Mouse (Mus musculus) cerebellum, adult 2 months (tissue): ENCODE measurements around the gene Clec4a3. TPM values are rescaled to one million over a fixed set of nuclear protein-coding genes. Genes with fewer than 3 reads are reported as not detected.
"Not testable (repeated sequence)": the region's sequence is repeated elsewhere in the genome, so short reads cannot be mapped to it uniquely, and the experiment has no call there.

Source experiments
- DNase-seq, 2 experiments: peaks; one replicate each; pipeline ENCODE4 v3.0.0; 2021
- H3K27ac ChIP-seq: fragments of 200-500 bp; 2 replicates; pipeline ENCODE4 v1.5.1; 2012; ENCODE audit warnings: low read length, control low read depth, inconsistent platforms; ENCODE audit not compliant: insufficient read depth
- H3K27me3 ChIP-seq: fragments of 200-500 bp; 2 replicates; pipeline ENCODE4 v1.6.1; 2012; ENCODE audit warnings: inconsistent platforms, mild to moderate bottlenecking, low read length, moderate library complexity; ENCODE audit not compliant: control insufficient read depth, insufficient read depth
- H3K4me1 ChIP-seq: fragments of 200-500 bp; 2 replicates; pipeline ENCODE4 v1.6.1; 2011; ENCODE audit warnings: low read length; ENCODE audit not compliant: control insufficient read depth, insufficient read depth
- H3K4me3 ChIP-seq: fragments of 200-500 bp; replicated peaks from 2 replicates; pipeline ENCODE3; 2011; ENCODE audit warnings: mild to moderate bottlenecking, low read depth, low read length, control low read depth; ENCODE audit not compliant: insufficient read depth
- CTCF ChIP-seq: fragments of 200-500 bp; IDR thresholded peaks from 2 replicates; pipeline ENCODE4 v1.5.1; 2011; ENCODE audit warnings: low read depth, mild to moderate bottlenecking, control low read depth, low read length, moderate library complexity, borderline replicate concordance; ENCODE audit not compliant: insufficient read depth
- POLR2A ChIP-seq: fragments of 200-500 bp; IDR thresholded peaks from 2 replicates; pipeline ENCODE4 v1.6.1; 2011; ENCODE audit warnings: low read length, control low read depth, borderline replicate concordance; ENCODE audit not compliant: insufficient read depth
- WGBS: fragments of 180-500 bp; shearing (Covaris S2); methylation state at CpG from one replicate; pipeline ENCODE4 v1.1.7; 2018; 5-methylcytosine and 5-hydroxymethylcytosine counted together
- polyA plus RNA-seq: library from polyadenylated mRNA; depleted of rRNA; stranded (reverse); fragments of >200 nt; gene quantifications from 2 replicates; pipeline ENCODE4 v1.2.3, GENCODE M21; 2012; rRNA removed

The Clec4a3 gene
- 0.11 and 0.21 TPM in 2 replicates for polyA plus RNA-seq

DNA sequence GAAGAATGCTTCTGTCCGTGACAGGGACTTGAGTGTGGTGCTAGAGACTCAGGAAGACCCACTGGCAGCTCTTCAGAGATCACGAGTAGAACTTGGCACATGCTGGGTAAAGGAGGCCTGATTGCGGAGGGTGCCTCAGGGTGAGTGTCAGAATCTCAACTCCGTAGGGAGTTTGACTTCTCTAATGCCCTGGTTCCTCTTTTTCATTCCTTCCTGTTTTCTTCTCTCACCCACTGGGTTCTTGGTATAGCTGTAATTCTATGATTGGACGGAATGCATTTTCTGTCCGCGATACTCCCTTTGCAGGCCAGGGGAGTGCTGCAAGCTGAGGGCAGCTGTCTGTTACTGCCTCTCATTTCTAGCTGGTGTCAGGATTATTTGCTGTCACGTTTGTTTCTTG lies at the start of gene Clec4a3:
TSS of gene Clec4a3 (plus strand) at position 115 of the 400 bp plus-strand sequence.
- no peak within 1 kb of the TSS for H3K4me3 ChIP-seq
- no peaks in the 10 kb centered on the region for H3K4me1 ChIP-seq
- H3K27me3 ChIP-seq: no peaks in the 10 kb centered on the region
- H3K27ac ChIP-seq: no peak within 1 kb of the TSS
- WGBS: 80% methylated on average over 8 of the region's 8 CpGs
- DNase-seq: no peak
- TF ChIP-seq CTCF (no peak), POLR2A (no peak)

DNA sequence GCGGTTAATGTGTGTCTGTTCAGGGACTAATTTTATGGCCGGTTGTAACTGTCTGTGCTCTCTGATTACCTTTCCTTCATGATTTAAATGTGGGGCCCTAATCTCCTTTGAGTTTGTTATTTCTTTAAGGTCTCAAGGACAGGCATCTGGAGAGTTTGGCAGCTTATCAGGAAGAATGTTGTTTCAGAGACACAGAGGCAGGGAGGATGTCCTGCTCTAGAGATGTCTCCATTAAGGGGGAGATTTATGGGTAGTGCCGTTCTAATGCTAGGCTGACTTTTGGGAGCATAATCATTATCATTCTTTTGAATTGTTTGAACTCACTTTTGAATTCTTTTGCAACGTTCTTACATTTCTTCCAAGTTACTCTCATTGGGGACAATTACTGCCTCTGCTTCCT lies 32.4 kb upstream of the Clec4a3 start:
- no peak for TF ChIP-seq POLR2A
- no peak for TF ChIP-seq CTCF
- DNase-seq: no peak
- Histone ChIP-seq H3K27ac (no peak overlapping the region), H3K4me3 (no peak overlapping the region), H3K4me1 (no peaks in the 10 kb centered on the region), H3K27me3 (no peaks in the 10 kb centered on the region)
- 77% methylated on average over 4 of the region's 4 CpGs for WGBS

DNA sequence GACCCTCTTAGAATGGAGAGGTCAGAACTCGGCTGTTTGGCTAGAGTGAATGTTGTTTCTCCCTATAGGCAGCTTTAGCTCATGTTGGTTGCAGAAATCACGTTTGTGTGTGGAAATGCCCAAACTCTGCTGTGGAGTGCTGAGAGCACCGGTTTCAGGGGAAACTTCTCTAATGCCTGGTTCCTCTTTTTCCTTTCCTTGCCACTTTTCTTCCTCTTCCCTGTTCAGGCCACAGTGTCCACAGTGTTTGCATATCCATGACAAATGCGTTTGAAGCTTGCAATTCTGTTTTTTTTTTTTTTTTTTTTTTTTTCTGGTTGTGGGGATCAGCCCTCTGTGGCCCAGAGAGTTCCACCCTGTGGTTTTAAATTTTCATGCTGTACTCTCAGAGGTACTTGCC lies 30.9 kb upstream of the Clec4a3 start, which contains the start of gene Clec4a1:
TSS of gene Clec4a1 (plus strand) at position 398 of the 400 bp plus-strand sequence.
- Histone ChIP-seq H3K27ac (no peak within 1 kb of the TSS), H3K4me3 (no peak within 1 kb of the TSS), H3K4me1 (no peaks in the 10 kb centered on the region), H3K27me3 (no peaks in the 10 kb centered on the region)
- TF ChIP-seq CTCF (no peak), POLR2A (no peak)
- 52% methylated on average over 4 of the region's 4 CpGs for WGBS
- no peak for DNase-seq

DNA sequence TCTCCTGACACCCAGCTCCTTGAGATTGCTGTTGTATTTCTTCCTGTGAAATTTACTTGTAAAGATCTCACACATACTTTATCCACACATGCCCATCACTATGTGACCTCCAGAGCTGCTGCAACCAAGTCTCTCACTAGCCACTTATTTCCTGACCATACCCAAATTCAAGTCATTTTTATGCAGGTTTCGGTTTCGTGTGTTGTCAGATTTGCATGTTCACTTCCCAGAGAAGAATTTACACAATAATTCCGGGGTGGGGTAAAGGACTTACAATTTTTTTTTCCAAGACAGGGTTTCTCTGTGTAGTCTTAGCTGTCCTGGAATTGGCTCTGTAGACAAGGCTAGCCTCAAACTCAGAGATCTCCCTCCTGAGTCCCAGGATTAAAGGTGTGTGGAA lies 17.5 kb upstream of the Clec4a3 start:
- Histone ChIP-seq H3K4me3 (no peak overlapping the region), H3K27ac (no peak overlapping the region), H3K27me3 (no peaks in the 10 kb centered on the region), H3K4me1 (no peaks in the 10 kb centered on the region)
- TF ChIP-seq CTCF (no peak), POLR2A (no peak)
- no peak for DNase-seq
- WGBS: 89% methylated on average over 3 of the region's 3 CpGs

DNA sequence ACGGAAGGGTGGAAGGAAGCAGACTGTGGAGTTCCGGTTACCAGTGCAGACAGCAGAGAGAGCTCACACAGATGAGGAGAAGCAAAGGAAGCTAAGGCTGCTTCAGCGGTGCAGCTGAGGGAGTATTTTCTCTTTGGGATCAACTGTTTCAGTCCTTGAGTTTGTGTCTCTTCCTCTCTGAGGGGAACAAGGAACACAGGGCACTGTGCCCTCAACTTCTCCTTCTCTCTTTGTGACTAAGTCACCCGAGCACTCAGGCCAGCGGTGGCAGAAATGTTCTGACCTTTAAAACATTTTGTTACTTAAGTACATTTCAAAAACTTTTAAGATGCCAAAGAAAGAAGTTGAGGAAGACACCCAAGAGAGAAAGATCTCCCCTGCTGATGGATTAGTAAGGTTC lies 12.7 kb upstream of the Clec4a3 start:
- TF ChIP-seq CTCF (no peak), POLR2A (no peak)
- Histone ChIP-seq H3K4me3 (no peak overlapping the region), H3K27ac (no peak overlapping the region), H3K27me3 (no peaks in the 10 kb centered on the region), H3K4me1 (no peaks in the 10 kb centered on the region)
- DNase-seq: no peak
- 82% methylated on average over 5 of the region's 5 CpGs for WGBS

DNA sequence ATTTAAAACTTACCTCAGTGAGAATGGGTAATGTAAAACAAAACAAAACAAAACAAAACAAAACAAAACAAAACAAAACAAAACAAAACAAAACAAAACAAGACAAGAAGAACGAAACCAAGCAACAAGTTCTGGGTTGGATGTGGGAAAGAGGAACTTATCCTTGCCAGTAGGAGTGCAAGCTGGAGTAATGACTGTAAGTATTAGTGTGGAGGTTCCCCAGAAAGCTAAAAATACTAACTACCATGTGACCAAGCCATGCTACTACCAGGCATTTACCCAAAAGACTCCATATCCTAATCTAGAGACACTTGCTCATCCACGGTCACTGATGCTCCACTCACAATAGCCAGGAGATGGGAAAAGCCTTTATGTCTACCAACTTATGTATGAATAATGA lies 5.6 kb upstream of the Clec4a3 start:
- no peaks in the 10 kb centered on the region for H3K4me1 ChIP-seq
- WGBS: 82% methylated on average over 2 of the region's 2 CpGs
- no peak for TF ChIP-seq POLR2A
- no peak for TF ChIP-seq CTCF
- H3K27ac ChIP-seq: no peak overlapping the region
- no peaks in the 10 kb centered on the region for H3K27me3 ChIP-seq
- DNase-seq: no peak
- H3K4me3 ChIP-seq: no peak overlapping the region

DNA sequence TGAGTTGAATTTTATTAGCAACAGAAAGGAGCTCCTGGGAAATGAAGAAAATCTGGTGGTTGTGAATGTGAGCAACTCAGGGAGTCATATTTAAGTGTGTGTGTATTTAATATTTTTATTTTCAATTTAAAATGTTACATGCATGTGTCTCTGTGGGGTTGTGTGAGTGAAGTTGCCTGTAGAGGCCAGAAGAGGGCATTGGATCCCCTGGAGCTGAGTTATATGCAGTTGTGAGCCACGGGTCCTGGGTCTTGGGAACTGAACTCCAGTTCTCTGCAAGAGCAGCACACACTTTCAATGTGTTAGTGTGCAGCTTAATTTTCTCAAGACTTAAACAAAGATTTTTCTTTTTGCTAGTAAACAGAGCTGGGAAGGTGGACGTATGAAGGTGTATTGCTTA lies 12.2 kb downstream of the Clec4a3 start:
- Histone ChIP-seq H3K27ac (no peak overlapping the region), H3K4me3 (no peak overlapping the region), H3K4me1 (no peaks in the 10 kb centered on the region), H3K27me3 (no peaks in the 10 kb centered on the region)
- 69% methylated on average over 2 of the region's 2 CpGs for WGBS
- no peak for DNase-seq
- TF ChIP-seq POLR2A (no peak), CTCF (no peak)

DNA sequence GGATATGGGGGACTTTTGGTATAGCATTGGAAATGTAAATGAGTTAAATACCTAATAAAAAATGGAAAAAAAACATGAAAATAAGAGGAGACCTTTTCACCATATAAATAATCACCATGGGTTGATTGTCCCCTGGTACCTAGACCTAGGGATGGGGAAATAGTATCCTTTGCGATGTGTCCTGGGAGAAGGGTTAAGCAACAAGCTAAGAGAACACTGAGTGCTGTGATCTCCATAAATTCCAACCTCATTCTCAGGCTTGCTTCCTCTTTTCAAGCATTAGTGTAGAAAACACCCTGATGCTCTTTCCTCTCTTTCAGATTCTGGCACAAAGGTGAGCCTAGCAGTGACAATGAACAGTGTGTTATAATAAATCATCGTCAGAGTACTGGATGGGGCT lies 16.7 kb downstream of the Clec4a3 start:
- Histone ChIP-seq H3K27ac (no peak overlapping the region), H3K4me3 (no peak overlapping the region), H3K27me3 (no peaks in the 10 kb centered on the region), H3K4me1 (no peaks in the 10 kb centered on the region)
- 86% methylated on average over 2 of the region's 2 CpGs for WGBS
- DNase-seq: no peak
- TF ChIP-seq CTCF (no peak), POLR2A (no peak)

DNA sequence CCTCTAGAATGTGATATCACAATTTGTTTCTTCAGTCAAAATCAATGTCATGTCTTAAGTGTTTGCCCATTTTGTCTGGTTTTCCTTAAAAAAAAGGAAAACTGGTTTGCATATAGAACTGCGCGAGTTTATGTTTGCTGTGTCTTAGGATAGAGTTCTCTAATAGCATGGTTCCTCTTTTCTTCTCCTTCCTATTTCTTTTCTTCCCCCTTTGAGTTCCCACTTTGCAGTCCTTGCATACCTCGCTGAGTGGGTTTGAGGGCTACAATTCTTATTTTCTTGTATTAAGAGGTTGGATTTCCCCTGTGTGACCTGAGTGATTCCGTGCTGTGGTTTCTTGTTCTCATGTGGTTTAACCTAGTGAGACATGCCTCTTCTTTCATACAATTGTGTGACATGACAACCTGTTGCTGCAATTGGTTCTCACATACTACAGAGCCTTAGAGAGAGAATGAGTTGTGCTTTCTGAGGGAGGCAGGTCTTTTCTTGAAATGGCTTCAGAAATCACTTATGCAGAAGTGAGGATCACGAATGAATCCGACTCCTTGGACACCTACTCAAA lies 37.6 kb downstream of the Clec4a3 start, which contains the start of gene Clec4a4:
TSS of gene Clec4a4 (plus strand) at position 492 of the 562 bp plus-strand sequence.
- Histone ChIP-seq H3K4me3 (no peak within 1 kb of the TSS), H3K27ac (no peak within 1 kb of the TSS), H3K27me3 (no peaks in the 10 kb centered on the region), H3K4me1 (no peaks in the 10 kb centered on the region)
- TF ChIP-seq CTCF (no peak), POLR2A (no peak)
- DNase-seq: no peak
- 82% methylated on average over 6 of the region's 6 CpGs for whole genome bisulfite sequencing

DNA sequence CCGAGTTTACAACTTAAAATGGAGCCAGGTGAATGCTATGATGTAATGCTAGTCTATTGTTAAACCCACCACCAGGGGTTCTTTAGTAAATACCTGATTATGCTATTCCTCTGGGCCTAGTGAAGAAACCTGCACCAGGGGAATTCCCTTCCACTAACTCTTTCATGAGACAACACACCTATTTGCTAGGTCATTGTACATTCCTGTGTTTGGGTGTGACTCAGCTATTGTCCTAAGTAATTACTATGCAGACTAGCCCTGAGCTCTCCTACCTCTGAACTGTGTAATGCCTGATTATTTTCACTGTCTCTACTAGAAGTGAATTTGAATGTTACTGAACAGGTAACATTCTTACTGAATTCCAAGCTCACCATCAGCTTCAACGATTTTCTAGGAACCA lies 52.4 kb downstream of the Clec4a3 start:
- H3K4me3 ChIP-seq, DNase-seq, H3K27ac ChIP-seq, H3K4me1 ChIP-seq, H3K27me3 ChIP-seq: not testable (repeated sequence)
- WGBS: 64% methylated on average over 2 of the region's 2 CpGs
